Mouse (Mus musculus): ENCODE measurements around the gene Tmem94. TPM values are rescaled to one million over a fixed set of nuclear protein-coding genes. Genes with fewer than 3 reads are reported as not detected.

Tmem94 gene
- total RNA-seq, 2 experiments from 2014 or later = 37.7 to 40.0 TPM

DNA sequence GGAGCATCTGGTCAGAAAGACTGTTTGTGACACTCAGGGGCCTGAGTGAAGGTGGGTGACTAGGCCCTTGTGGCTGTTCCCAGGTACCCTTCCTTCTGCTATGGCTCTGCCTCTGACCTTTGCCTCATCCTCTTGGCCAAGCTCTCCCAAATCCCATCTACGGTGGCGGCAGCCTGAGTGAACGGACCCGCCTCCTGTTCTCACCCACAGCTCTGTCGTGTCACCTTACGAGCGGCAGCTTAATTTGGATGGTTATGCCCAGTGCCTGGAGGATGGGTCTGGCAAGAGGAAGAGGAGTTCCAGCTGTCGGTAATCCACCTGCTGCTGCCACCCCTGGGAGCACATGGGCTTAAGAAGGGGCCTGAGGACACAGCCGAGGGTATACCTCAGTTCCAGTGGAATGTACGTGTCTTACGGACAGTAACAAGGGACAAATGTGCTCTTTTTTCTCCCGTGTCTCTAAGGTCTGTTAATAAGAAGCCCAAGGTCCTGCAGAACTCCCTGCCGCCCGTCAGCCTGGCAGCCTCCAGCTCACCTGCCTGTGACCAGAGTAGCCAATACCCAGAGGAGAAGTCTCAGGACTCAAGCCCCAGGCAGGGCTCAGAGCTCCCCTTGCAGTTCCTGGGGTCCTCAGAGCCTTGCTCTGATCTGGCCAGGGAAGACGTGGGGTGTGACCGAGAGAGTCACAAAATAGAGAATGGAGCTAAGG is 54.8 kb downstream of the Tmem94 start:
- no peak for DNase-seq (ENCODE audit: extremely low spot score in 1 of 2, low spot score in 2 of 2)
- intact Hi-C loops (cut with DNase I) = no loop called here

DNA sequence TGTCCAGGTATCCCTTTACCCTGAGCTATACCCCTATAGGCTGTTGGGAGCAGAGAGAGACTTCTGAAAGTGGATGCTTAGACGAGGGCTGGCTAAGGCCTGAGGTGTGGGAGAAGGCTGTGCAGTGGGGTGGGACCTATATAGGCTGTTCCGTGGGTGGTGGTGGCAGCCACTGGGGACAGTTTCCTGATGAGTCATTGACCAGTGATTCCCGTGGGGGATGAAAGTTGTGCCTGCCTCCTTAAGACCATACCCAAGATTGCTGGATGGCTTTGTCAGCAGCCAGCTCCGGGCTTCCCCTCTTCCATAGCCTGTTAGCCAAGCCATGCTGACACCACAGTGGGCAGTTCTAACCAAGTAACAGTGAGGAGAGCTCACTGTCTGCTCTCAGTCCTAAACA is 55.8 kb downstream of the Tmem94 start:
- DNase-seq (ENCODE audit: extremely low spot score in 1 of 2, low spot score in 2 of 2) = no peak
- intact Hi-C loops (cut with DNase I) = no loop called here

DNA sequence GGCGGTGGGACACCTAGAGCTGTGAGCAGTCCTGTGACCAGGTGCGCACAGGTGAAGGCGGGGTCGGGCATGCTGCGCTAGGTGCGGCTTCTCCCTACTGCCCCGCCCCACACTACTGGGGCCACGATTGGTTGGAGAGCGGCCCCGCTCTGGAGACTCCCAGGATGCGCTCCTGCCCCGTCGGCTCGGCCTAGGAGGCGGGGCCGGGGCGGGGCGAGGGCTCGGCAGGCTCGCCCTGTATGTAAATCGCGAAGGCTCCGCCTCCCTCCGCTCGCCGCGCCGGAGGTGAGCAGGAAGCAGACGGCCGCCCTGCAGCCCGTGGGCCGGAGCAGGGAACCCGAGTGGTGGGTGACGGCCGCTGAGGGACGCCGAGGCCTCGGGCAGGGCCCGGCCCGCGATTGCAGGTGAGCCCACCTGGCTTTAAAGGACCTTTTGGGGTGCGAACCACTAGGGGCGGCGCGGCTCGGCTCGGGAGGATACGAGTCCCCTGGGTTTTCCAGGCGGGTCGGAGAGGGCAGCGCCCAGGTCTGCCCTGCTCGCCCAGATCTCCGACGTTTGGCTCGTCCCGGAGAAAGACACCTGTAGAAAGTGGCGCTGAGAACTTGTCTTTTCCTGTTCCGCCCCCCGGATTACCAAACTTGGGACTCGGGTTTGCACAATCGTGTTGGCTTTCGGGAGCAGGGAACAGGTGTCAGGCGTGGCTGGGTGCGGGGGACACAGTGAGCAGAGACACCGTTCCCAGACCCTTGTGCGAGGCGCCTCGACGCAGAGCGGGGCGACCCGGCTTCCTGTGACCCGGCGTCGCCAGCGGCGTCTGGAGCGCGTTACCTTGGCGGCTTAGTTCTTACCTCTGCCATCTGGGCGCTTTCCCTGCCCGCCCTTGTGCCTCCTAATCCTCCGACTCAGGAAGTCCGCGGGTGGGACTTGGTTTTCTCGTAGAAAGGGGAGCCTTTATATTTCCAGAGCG is 58.8 kb downstream of the Tmem94 start, which contains the start of gene Llgl2:
Gene Llgl2 (plus strand): TSS at position 276 of the 967 bp plus-strand sequence.
- intact Hi-C loops (cut with DNase I) = no loop called here
- peak in 1 of 2 experiments; percentile 91 for DNase-seq (ENCODE audit: extremely low spot score in 1 of 2, low spot score in 2 of 2)

DNA sequence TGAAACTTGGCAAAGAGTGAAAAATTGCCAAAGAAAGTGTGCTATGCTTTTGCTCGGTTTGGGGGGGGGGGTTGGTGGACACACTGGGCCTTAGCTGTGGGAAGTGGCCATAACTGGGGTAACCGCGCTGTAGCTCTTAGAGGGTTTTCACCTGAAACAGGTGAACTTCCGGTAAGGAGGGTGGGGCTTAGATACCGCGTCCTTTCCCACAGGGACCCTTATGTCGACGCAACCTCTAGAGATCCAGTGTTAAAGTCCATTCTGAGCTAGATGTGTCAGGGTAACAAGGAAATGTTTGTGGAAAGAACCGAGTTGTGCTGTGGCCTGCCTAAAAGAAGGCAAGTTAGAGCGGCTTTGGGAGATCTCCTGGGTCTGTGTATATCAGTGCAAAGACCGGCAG is 59.6 kb downstream of the Tmem94 start:
- DNase-seq (ENCODE audit: extremely low spot score in 1 of 2, low spot score in 2 of 2) = no peak
- intact Hi-C loops (cut with DNase I) = no loop called here

DNA sequence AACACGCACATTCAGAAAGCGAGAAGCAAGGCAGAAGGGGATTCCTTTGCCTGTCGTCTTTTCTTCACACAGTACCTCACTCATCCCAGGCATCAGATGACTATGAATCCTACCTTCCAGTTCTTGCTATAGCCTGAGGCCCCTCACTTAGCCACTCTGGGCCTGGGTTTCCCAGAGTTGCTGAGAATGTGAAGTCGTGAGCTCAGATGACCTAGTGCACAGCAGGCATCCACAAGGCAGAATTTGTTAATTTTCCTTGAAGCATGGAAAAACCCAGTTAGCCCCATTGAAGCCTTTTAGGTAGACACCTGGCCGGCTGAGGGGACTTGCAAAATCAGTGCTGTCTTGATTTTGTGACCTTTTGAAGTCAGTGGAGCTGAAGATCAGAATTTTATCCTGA is 61.3 kb downstream of the Tmem94 start:
- intact Hi-C loops (cut with DNase I) = no loop called here
- DNase-seq (ENCODE audit: extremely low spot score in 1 of 2, low spot score in 2 of 2) = no peak

DNA sequence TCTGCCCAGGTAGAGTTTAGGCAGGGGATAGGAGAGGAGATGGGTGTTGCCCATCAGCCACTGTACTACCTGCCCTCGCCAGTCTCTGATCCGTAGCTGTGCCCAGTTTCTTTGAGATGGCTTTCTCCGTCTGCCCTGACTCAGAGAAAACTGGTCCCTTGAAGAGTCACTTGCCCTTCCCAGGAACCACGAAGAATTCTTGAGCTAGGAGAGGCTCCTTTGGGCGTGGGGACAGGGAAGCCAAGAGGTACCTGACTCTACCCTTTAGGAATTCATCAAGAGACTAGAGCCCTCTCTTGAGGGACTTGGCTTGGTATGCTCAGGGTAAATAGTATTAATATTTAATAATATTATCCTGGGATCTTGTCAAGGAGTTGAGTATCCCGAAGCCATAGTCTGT is 62.4 kb downstream of the Tmem94 start:
- intact Hi-C loops (cut with DNase I) = no loop called here
- no peak for DNase-seq (ENCODE audit: extremely low spot score in 1 of 2, low spot score in 2 of 2)

DNA sequence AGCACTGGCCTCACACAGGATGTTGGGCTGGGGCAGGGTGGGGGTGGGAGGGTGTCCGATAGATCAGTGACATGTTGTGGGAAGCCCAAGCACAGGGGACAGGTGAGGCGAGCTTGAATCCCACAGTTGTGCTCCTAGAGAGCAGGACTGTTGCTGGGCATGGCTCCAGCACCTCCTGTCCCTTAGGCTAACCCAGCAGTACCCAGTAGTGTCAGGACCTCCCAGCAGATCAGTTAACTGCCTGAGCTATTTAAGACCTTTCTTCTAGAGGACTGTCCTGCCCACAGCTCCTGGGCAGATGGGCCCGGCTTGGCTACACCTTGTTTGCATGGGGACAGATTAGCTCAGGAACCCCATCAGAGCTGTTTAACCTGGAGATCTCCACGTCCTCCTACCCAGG is 63.8 kb downstream of the Tmem94 start:
- intact Hi-C loops (cut with DNase I) = no loop called here
- no peak for DNase-seq (ENCODE audit: extremely low spot score in 1 of 2, low spot score in 2 of 2)

DNA sequence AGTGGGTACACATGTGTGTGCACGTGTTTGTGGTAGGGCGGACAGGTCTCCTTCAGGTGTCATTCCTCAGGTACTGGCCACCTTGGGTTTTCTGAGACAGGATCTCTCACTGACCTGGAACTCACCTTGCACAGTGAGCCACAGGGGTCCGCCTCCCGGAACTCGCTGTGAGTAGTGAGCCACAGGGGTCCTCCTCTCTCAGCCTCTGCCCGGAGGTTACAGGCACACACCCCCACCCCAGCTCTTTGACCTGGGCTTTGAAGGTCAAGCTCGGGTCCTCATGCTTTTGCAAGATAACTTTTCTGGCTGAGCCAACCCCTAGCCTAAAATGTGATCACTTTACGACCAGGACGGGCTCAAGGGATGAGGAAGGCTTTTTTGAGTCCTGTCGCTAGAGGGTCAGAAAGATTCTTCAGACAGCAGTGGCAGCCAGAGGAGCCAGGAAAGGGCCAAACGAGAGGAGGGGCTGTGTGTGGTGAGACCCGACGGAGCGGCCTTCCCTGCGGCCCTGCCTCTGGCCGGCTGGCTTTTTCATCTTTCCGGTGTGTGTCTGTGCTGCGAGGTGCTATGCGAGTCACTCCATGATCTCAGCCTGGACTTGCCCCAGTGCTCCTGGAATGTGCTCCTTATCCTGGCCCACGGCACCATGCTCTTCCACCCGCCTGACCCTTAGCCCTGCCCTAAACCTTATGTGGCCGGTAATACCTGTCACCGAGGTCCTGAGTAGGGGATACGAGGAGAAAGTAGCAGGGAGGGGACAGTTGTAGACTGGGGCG is 65.5 kb downstream of the Tmem94 start:
- DNase-seq (ENCODE audit: extremely low spot score in 1 of 2, low spot score in 2 of 2) = no peak
- intact Hi-C loops (cut with DNase I) = no loop called here

DNA sequence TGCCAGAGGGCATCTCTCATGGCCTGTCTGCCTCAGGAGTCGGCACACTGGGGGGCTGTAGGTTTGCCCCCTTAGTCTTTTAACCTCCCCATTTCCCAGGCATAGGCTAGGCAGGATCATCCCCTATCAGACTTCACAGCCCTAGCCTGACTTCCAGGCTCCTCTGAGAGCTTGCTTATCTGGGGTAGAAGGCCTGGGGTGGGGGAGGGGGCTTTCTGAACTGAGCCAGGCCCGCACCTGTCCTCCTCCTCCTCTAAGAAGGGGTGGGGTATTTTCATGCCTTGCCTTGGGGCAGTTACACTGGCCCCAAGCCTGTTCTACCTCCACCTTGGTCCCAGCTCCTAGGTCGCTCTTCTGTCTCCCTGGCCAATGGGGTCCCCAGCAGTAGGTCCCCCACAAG is 66.3 kb downstream of the Tmem94 start:
- DNase-seq (ENCODE audit: extremely low spot score in 1 of 2, low spot score in 2 of 2) = no peak
- intact Hi-C loops (cut with DNase I) = no loop called here

DNA sequence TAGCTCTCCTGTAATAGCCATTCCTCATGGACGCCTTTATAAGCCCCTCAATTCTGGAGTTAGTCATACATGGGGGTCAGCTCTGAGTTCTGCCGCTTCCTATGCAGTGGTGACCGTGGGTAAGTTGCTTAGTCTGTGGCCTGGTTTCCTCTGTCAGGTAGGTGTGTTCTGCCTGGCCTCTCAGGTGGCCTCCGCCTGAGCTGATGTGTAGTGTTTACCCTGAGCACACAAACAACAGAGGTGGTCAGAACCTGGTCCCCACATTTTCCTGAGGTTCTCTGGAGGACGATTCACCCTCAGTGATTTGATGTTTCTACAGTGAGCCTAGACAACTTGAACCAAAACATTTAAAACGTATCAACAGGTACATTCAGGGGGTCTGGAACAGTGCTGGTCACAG is 66.8 kb downstream of the Tmem94 start:
- intact Hi-C loops (cut with DNase I) = no loop called here
- DNase-seq (ENCODE audit: extremely low spot score in 1 of 2, low spot score in 2 of 2) = no peak

DNA sequence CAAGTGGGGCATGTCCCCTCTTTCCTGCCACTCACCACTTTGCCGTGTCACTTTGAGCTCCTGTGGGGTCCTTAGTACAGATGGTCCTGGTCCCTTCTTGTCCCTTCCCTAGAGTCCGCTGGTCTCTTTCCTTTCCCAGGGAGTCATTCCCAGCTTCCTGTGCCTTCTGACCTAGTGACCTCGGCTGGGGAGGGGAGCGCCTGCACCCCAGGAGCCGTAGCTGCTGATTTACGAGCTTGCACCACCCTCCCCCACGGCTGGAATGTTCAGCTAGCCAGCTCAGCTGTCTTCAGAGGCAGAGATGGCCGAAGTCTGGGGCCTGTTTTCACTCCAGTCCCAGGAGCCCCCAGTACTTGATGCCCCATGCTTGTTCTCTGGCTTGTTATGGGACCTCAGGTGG is 67.3 kb downstream of the Tmem94 start:
- intact Hi-C loops (cut with DNase I) = no loop called here
- DNase-seq (ENCODE audit: extremely low spot score in 1 of 2, low spot score in 2 of 2) = peak in 1 of 2 experiments; percentile 87

DNA sequence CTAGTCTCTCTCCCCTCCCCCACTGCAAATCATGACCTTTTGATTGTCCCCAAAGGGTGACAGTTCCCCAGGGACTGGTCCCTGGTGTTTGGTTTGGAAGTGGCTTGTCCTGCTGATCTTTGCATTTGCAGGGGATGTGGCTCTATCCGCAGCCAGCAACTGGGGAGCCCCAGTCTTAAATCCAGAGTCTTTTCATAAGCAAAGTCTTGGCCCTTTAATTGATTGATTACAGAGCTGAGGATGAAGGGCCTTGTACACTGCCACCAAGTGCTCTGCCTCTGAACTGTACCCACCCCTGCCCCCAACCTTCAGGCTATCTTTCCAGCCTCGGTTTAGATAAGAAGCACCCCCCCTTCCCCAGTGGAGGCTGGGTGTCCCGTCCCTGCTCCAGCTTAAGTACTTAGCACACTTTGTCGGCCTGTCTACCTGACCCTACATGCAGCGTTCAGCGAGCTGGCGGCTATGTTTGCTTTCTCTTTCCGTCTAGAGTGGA is 67.8 kb downstream of the Tmem94 start:
- no peak for DNase-seq (ENCODE audit: extremely low spot score in 1 of 2, low spot score in 2 of 2)
- intact Hi-C loops (cut with DNase I) = no loop called here

DNA sequence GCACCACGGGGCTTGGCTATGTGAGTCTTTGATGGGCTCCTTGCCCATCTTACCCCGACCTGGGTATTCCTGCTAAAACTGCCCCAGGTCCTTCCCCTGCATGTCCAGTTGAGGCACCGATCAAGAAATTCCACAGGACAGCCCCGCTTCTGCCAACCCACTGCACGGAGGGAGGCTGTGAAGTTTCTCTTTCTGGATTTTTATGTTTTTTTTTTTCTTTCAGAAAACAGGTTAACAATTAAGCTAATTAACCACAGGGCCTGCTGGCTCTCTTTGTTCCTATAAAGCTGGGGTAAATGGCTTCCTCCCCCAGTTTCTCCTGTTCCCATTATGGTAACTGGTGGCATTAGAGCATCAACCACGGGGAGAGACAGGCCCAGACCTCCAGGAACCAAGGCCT is 68.8 kb downstream of the Tmem94 start:
- DNase-seq (ENCODE audit: extremely low spot score in 1 of 2, low spot score in 2 of 2) = no peak
- intact Hi-C loops (cut with DNase I) = no loop called here

DNA sequence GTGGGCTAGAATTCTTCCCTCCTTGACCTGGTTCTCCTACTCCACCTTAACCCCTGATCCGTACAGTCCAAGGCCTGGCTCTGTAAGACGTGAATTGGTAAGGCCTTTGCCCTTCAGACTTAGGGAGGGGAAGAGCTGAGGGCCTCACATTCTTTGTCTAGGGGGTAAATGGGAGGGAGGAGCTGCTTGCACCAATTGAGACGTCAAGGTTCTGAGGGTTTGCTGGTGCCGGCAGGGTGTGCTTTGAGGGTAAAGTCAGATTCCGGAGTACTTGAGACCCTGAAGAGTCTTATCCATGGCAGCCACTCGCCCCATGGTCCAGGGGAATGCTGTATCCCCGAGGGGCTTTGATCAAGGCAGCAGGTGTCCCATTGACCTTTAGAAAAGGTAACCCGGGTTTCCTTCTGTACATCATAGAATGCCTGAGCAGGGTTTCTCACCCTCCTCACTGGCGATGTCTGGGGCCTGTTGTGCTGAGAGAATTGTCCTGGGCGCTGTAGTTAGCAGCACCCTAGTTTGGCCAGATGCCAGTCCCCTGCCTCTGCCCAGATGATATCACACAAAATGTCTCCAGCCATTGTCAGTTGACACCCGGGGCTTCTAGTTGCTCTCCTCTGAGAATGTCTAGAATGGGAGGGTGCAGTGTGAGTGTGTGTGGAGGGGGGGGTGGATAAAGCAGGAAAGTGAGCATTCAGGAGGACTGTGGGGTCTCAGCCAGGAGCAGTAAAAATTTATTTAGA is 71.6 kb downstream of the Tmem94 start:
- intact Hi-C loops (cut with DNase I) = no loop called here
- no peak for DNase-seq (ENCODE audit: extremely low spot score in 1 of 2, low spot score in 2 of 2)

DNA sequence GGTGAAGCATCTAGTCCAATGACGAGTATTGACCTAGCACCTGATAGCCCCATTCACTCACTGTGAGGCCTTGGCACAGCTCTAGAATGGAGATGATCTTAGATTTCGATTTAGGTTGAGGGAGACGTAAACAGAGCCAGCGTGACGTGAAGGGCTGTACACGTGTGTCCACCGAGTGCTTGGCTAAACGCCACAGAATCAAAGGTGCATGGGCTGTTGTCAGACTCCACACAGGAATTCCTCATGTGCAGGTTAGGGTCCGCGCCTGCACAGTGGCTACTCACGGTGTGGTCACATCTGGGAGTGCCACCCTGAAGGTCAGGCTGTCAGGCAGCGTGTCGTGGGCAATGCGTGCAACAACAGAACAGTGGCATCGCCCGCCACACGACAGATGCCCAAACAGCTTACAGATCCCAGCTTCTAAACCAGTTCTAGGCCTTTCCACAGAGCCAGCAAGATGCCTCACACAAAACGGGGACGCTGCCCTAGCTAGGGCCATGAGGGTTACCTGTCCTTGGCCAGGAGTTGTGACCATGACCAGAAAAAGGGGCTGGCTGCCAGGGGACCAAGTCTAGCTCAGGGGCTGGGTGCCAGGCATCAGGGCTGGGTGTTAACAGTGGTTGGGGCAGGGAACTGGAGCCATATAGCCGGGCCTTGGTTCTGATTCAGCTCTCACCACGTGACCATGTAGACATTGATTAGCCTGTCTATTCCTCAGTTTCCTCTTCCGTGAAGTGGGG is 72.5 kb downstream of the Tmem94 start:
- intact Hi-C loops (cut with DNase I) = no loop called here

DNA sequence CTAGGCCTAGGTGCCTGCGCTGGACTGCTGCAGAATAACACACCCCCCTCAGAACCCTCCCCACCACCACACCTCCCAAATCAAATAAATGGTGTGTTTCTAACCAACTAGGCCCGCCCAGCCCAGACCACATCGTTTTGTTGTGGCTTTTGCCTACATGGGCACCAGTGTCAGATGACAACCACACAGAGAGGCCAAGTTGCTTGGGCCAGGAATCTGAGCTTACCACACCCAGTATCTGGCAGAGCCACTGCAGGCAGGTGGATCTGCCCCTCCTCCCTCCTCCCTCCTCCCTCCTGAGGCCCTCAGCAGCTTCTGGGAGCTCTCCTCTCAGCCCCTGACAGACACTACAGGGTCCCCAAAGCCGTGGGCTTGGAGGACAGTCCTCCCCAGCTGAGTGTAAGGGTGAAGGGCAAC is 73.7 kb downstream of the Tmem94 start:
- intact Hi-C loops (cut with DNase I) = no loop called here
- no peak for DNase-seq (ENCODE audit: extremely low spot score in 1 of 2, low spot score in 2 of 2)

More for the DNA sequence above, 72.5 kb downstream of the Tmem94 start:
- no peak for DNase-seq (ENCODE audit: extremely low spot score in 1 of 2, low spot score in 2 of 2)

DNA sequence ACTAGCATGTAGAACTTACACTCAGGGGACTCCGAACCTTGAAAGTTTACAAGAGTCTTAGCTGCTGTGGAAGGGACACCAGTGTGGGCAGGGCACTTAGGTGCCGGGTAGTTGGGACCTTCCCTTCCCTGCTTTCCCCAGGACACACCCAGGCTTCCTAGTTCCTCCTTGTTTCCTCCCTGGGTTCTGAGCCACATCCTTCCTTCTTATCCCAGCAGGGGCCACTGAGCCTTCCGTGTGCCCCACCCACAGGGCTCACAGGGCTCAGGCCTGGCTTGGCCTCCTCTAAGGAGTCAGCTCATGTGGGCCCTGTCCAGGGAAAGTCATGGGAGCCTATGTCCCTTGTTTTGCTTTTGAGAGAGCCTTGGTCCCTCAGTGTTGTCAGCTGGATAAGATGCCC is 74.5 kb downstream of the Tmem94 start:
- intact Hi-C loops (cut with DNase I) = no loop called here

DNA sequence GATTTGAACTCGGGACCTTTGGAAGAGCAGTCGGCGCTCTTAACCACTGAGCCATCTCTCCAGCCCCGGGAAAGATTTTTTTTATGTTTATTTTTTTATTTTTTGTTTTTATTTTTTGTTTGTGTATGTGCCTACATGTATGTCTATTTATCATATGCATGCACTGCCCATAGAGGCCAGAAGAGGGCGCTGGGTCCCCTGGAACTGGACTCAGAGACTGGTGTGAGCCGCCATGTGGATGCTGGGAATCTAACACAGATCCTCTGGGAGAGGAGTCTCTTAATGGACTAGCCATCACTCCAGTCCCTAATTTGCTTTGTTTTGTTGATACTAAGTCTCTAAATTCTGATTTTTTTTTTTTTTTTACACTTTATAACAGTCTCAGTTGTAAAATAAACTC is 75.8 kb downstream of the Tmem94 start:
- DNase-seq (ENCODE audit: extremely low spot score in 1 of 2, low spot score in 2 of 2) = no peak
- intact Hi-C loops (cut with DNase I) = no loop called here

More for the DNA sequence above, 74.5 kb downstream of the Tmem94 start:
- no peak for DNase-seq (ENCODE audit: extremely low spot score in 1 of 2, low spot score in 2 of 2)
